Mouse (Mus musculus) spleen, adult 2 months (tissue): ENCODE measurements around the gene Mtch1. TPM values are rescaled to one million over a fixed set of nuclear protein-coding genes. Genes with fewer than 3 reads are reported as not detected.

Experiments
- DNase-seq, 2 experiments: peaks; one replicate each; pipeline versions ENCODE4 v3.0.0 to v3.0.0-alpha.2; 2012 to 2021; ENCODE audit warnings: low spot score in 2 of 2, low read depth in 1 of 2
- H3K27ac ChIP-seq: fragments of 200-500 bp; 2 replicates; pipeline ENCODE4 v1.5.1; 2012; ENCODE audit warnings: low read length, inconsistent platforms; ENCODE audit not compliant: insufficient read depth
- H3K27me3 ChIP-seq: fragments of 200-500 bp; 2 replicates; pipeline ENCODE4 v1.6.1; 2012; ENCODE audit warnings: mild to moderate bottlenecking, moderate library complexity, low read length, inconsistent platforms; ENCODE audit not compliant: control insufficient read depth, insufficient read depth
- H3K36me3 ChIP-seq: fragments of 200-500 bp; 2 replicates; pipeline ENCODE4 v1.6.1; 2012; ENCODE audit warnings: mild to moderate bottlenecking, low read length, inconsistent platforms; ENCODE audit not compliant: control insufficient read depth, insufficient read depth
- H3K4me1 ChIP-seq: fragments of 200-500 bp; 2 replicates; pipeline ENCODE4 v1.6.1; 2011; ENCODE audit warnings: inconsistent platforms; ENCODE audit not compliant: control insufficient read depth, insufficient read depth, insufficient read length
- H3K4me3 ChIP-seq: fragments of 200-500 bp; 2 replicates; pipeline ENCODE4 v1.5.1; 2011; ENCODE audit warnings: mild to moderate bottlenecking, inconsistent platforms; ENCODE audit not compliant: insufficient read depth, insufficient read length; ENCODE audit errors: extremely low read depth
- CTCF ChIP-seq: fragments of 200-500 bp; IDR thresholded peaks from 2 replicates; pipeline ENCODE4 v1.5.1; 2011; ENCODE audit warnings: mild to moderate bottlenecking, inconsistent platforms; ENCODE audit not compliant: insufficient read depth, insufficient read length, insufficient replicate concordance; ENCODE audit errors: extremely low read depth
- POLR2A ChIP-seq: fragments of 200-500 bp; IDR thresholded peaks from 2 replicates; pipeline ENCODE4 v1.6.1; 2011; ENCODE audit warnings: low read depth, low read length, inconsistent platforms
- WGBS: fragments of 180-500 bp; shearing (Covaris S2); methylation state at CpG from one replicate; pipeline ENCODE4 v1.1.7; 2018; 5-methylcytosine and 5-hydroxymethylcytosine counted together
- polyA plus RNA-seq: library from polyadenylated mRNA; depleted of rRNA; stranded (reverse); fragments of >200 nt; gene quantifications from 2 replicates; pipeline ENCODE4 v1.2.3, GENCODE M21; 2012

Mtch1 gene
- polyA plus RNA-seq, 1 experiment = 145 TPM

DNA sequence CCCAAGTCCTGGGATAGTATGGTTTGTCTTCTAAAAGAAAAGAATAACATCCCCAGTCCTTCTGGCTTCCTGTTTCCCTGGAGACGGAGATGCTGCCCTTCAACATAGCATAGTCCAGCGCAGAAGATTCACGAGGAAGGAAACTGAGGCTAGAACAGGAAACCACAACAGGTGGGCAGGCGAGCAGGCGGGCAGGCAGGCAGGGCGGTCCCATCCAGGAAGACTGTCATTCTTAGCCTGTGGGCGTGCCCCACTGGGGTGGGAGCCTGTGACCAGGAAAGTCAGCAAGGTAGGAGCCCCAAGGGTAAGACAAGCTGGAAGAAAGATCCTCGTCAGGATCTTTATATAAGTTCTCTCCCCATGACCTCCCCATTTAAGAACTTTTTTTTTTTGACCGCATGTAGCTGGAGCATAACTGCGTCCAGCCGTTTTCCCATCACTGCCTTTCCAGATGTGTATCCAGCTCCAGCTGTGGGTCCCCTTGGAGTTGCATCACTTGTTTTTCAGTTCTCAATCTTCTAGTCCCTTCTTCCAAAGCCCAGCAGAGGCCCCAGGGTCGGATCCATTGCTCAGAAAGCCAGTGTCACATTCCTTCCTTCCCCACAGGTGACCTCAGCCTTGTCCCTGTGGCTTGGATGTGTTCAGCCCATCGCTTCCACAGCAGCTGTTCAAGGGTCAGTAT, 43.2 kb downstream of the Mtch1 start:
- Histone ChIP-seq H3K27me3 (no peaks in the 10 kb centered on the region), H3K36me3 (peaks cover 12% of the 10 kb centered on the region), H3K27ac (peak overlapping the region; percentile 90), H3K4me3 (peak overlapping the region; percentile 25), H3K4me1 (peaks cover 40% of the 10 kb centered on the region; the same call in 1 of the 2 replicates)
- DNase-seq = peak in 1 of 2 experiments; percentile 85
- TF ChIP-seq POLR2A (no peak), CTCF (no peak)
- 7% methylated on average over 13 of the region's 13 CpGs for WGBS

DNA sequence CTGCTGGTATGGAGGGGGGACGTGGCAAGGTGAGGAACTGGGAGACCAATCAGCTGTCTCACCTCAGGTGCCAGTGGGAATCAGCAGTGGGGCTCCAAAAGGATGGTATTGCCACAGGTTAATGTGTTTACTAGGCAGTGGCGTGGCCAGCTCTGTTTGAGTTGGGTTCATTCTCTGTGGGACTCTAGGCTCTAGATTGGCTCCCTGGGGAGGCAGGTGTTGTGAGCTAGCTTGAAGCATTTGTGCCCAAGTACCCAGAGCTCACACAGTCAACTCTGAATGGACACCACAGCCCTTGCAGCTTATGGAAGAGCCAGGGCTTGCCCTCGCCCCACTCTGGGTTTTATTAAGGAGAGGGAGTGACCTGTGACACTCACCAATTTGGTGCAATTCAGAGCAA, 43.9 kb downstream of the Mtch1 start:
- H3K27ac ChIP-seq = peak overlapping the region; percentile 90
- peak in 1 of 2 experiments; percentile 42 for DNase-seq
- 26% methylated on average over 3 of the region's 3 CpGs for WGBS
- no peaks in the 10 kb centered on the region for H3K27me3 ChIP-seq
- H3K4me3 ChIP-seq = no peak overlapping the region
- TF ChIP-seq POLR2A (no peak), CTCF (no peak)
- H3K4me1 ChIP-seq = peaks cover 40% of the 10 kb centered on the region; the same call in 1 of the 2 replicates
- peaks cover 16% of the 10 kb centered on the region for H3K36me3 ChIP-seq

DNA sequence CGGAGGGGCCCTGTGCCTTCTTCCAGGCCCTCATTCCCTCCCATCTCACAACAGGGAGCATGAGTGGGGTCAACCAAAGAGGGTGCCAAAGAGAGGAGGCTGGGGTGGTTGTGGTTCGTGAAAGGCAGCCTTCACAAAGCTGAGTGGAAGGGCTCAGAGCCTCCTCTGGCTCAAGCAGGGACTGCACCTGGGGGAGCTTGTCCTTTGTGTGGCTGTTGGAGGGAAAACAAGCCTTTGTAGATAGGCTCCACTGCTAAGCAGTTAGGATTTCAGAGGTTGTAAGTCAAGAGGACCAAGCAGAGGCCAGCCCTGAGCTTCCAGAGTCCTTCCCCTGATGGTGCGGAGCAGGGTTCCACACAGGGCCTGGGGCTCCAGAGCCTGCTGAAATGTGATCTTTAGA, 44.6 kb downstream of the Mtch1 start:
- TF ChIP-seq CTCF (peak; percentile 36; the same call in 1 of the 2 replicates), POLR2A (no peak)
- Histone ChIP-seq H3K4me3 (no peak overlapping the region), H3K27me3 (no peaks in the 10 kb centered on the region), H3K4me1 (peaks cover 40% of the 10 kb centered on the region; the same call in 1 of the 2 replicates), H3K27ac (peak overlapping the region; percentile 90), H3K36me3 (peaks cover 19% of the 10 kb centered on the region)
- 50% methylated on average over 3 of the region's 3 CpGs for WGBS
- peak in 1 of 2 experiments; percentile 46 for DNase-seq

GRCm38 (mm10) chr17:29302149-29302548, 45.6 kb downstream of the Mtch1 start:
- DNase-seq = no peak
- no peaks in the 10 kb centered on the region for H3K27me3 ChIP-seq
- H3K4me3 ChIP-seq = no peak overlapping the region
- 79% methylated on average over 5 of the region's 5 CpGs for WGBS
- no peak for TF ChIP-seq CTCF
- TF ChIP-seq POLR2A = no peak
- peaks cover 40% of the 10 kb centered on the region; the same call in 1 of the 2 replicates for H3K4me1 ChIP-seq
- peaks cover 25% of the 10 kb centered on the region for H3K36me3 ChIP-seq
- H3K27ac ChIP-seq = peak overlapping the region; percentile 90; the same call in 1 of the 2 replicates

DNA sequence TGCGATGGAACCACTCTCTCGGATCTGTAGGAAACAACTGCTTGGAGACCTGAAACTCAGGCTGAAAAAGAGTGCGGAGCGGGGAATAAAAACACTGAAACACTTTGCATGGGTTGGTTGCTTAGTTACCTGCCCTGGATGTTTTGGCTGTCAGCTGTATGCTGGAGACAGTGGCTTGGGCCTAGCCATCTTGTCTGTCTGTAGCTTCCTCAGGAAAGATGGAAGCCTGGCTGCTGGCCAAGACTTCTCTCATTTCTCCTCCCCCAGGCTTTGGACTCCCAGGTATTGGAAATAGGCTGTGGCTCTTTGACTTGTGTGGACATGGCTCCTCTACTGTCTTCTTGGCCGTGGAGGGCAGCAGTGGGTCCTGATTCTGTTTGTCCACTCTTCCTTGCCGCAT, 46.3 kb downstream of the Mtch1 start:
- no peak overlapping the region for H3K27ac ChIP-seq
- peaks cover 35% of the 10 kb centered on the region; the same call in 1 of the 2 replicates for H3K4me1 ChIP-seq
- H3K27me3 ChIP-seq = no peaks in the 10 kb centered on the region
- peaks cover 30% of the 10 kb centered on the region for H3K36me3 ChIP-seq
- WGBS = 95% methylated on average over 6 of the region's 6 CpGs
- TF ChIP-seq CTCF (no peak), POLR2A (no peak)
- no peak overlapping the region for H3K4me3 ChIP-seq
- no peak for DNase-seq

DNA sequence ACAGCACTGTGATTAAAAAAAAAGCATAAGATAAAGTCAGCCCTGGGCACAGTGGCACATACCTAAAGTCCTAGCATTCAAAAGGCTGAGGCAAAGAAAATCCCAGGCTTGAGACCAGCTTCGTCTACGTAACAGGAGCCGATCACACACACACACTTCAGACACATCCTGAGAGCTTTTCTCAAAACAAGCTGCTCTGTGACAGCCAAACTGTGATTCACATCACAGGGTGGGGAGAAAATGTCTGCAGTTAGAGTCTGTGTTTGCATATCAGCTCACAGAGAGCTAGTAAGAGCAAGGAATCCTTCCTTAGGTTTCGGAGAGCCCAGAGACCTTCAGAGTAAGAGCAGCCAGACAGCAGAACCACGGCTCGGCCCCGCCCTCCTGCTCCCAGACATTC, 46.8 kb downstream of the Mtch1 start:
- DNase-seq = no peak
- Histone ChIP-seq H3K4me3 (no peak overlapping the region), H3K27me3 (no peaks in the 10 kb centered on the region), H3K4me1 (peaks cover 31% of the 10 kb centered on the region; the same call in 1 of the 2 replicates), H3K36me3 (peaks cover 31% of the 10 kb centered on the region), H3K27ac (no peak overlapping the region)
- 92% methylated on average over 7 of the region's 7 CpGs for WGBS
- no peak for TF ChIP-seq POLR2A
- TF ChIP-seq CTCF = no peak

DNA sequence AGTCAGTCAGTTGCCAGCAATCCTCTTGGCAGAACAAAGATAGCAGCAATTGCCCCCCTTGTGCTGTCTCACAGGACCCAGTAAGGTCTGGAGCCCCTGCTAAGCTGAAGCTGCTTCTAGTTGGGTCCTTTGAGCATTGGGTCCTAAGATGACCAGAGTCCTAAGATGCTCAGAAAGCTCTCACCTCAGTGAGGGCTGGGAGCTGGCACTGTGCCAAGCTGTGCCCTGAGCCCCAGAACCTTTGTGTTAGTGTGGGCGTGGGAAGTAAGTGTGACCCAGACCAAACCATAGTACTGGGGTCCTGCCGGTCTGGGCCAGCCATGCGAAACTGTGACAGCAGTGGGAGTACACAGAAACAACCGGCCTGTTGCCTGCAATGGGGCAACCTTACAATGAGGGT, 48.5 kb downstream of the Mtch1 start:
- H3K36me3 ChIP-seq = peaks cover 37% of the 10 kb centered on the region
- no peak overlapping the region for H3K4me3 ChIP-seq
- H3K27me3 ChIP-seq = no peaks in the 10 kb centered on the region
- 90% methylated on average over 4 of the region's 4 CpGs for WGBS
- no peak overlapping the region for H3K27ac ChIP-seq
- DNase-seq = no peak
- H3K4me1 ChIP-seq = peaks cover 15% of the 10 kb centered on the region; the same call in 1 of the 2 replicates
- no peak for TF ChIP-seq CTCF
- TF ChIP-seq POLR2A = no peak
